Mouse (Mus musculus) spleen, adult 2 months (tissue): Measurements from ENCODE around the gene Clpb.

Experiments
- CTCF ChIP-seq: fragments of 200-500 bp; IDR thresholded peaks from 2 replicates; pipeline ENCODE4 v1.5.1; 2011; ENCODE audit warnings: mild to moderate bottlenecking, inconsistent platforms; ENCODE audit not compliant: insufficient read depth, insufficient read length, insufficient replicate concordance; ENCODE audit errors: extremely low read depth
- POLR2A ChIP-seq: fragments of 200-500 bp; IDR thresholded peaks from 2 replicates; pipeline ENCODE4 v1.6.1; 2011; ENCODE audit warnings: low read depth, low read length, inconsistent platforms

- no peak for TF ChIP-seq CTCF
- no peak for TF ChIP-seq POLR2A
Measured at GRCm38 (mm10) chr7:101743487-101743886, 80.1 kb downstream of the Clpb start.
